Mouse (Mus musculus) gastrocnemius, postnatal 25 days (tissue): ENCODE measurements around the gene Stac3. TPM values are rescaled to one million over a fixed set of nuclear protein-coding genes. Genes with fewer than 3 reads are reported as not detected.
A peak's percentile ranks its signal among the peaks of the same experiment; 100 is the strongest.

ENCODE experiments used
- DNase-seq: peaks from one replicate; pipeline ENCODE4 v3.0.0; 2022
- long read RNA-seq, 2 experiments: library from polyadenylated mRNA; stranded (forward); transcript quantifications; one replicate each; pipeline ENCODE4 v2.0.0; 2021
- total RNA-seq, 2 experiments: library from RNA; stranded (reverse); gene quantifications; 1 replicate in 1 of 2; 2 replicates in 1 of 2; pipeline ENCODE4 v1.2.3; 2021

Gene Stac3
- 100 to 1,000 TPM; 308 to 367 TPM for total RNA-seq
- long read RNA-seq, experiment 1, partial matches to known transcripts: 49 of 66 reads
- long read RNA-seq, experiment 1, other reads (novel, unspliced or antisense): 12 of 66 reads
- long read RNA-seq, experiment 2, partial matches to known transcripts: 34 of 46 reads
- long read RNA-seq, experiment 2, other reads (novel, unspliced or antisense): 8 of 46 reads

GRCm38 (mm10) chr10:127500894-127501893 is at the start of gene Stac3:
Gene Stac3 (plus strand): TSS chr10:127501686.
- DNase-seq: peak; percentile 69

GRCm38 (mm10) chr10:127453701-127454100 is 47.8 kb upstream of the Stac3 start:
- DNase-seq: no peak

DNA sequence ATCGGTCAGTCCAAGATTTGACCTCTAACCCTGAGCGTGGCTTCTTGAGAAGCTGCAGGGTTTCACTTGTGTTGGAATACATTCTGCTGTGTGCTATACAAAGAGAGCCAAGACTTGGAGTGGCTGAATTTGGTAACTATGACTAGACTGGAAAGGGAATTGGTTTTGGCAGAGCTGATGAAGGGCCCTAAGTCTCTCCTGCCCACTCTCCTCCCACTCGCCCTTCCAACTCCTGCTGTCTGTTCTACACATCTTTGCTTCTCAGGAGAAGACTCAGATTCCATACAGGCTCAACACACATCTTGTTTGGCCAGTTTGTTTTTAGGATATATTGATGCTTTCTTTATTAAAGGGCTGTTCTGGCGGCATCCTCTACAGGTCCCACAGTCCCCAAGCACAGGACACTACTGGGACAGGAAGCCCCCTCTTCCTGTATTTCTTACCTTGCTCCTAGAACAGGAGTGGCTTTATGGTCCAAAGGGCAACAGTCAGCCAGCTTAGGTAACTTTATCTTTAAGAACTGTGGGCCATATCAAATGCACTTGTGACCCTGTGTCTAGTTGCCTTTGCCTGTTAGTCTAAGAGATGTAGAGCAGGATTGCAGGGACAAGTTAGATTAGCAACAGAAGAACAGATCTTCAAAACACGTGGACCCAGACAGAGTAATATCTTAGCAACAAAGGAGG is 38.9 kb upstream of the Stac3 start:
- no peak for DNase-seq

DNA sequence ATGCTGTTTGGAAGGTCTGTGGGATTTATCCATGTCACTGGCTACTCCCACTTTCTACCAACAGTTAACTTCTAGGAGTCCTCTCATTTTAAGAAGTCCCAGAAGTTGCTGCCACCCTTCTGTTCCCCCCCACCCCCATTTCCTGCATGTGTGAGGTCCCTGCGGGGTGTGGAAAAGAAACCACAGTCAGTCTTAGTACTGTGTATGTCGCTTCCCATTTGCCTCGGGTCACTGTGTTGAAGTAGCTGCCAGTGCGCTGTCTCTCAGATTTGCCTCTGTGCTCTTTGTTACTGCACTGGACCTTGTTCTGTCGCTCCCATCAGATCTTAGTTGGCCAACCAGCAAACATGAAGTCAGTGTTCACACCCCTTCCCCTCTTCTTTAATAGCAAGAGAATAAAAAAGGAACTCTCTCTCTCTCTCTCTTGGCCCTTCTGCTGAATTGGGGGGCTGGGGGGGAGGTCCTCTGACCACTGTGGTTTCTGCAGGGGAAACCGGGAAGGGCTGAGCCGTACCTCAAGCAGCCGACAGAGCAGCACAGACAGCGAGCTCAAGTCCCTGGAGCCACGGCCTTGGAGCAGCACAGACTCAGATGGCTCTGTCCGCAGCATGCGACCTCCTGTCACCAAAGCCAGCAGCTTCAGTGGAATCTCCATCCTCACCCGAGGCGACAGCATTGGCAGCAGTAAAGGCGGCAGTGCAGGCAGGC is 30.1 kb upstream of the Stac3 start:
- DNase-seq: no peak

- no peak for DNase-seq
Observed at GRCm38 (mm10) chr10:127472722-127473121, 28.8 kb upstream of the Stac3 start.

GRCm38 (mm10) chr10:127475175-127475574 is 26.3 kb upstream of the Stac3 start:
- DNase-seq: no peak

- no peak for DNase-seq
Observed at GRCm38 (mm10) chr10:127476541-127476940, 24.9 kb upstream of the Stac3 start.

DNA sequence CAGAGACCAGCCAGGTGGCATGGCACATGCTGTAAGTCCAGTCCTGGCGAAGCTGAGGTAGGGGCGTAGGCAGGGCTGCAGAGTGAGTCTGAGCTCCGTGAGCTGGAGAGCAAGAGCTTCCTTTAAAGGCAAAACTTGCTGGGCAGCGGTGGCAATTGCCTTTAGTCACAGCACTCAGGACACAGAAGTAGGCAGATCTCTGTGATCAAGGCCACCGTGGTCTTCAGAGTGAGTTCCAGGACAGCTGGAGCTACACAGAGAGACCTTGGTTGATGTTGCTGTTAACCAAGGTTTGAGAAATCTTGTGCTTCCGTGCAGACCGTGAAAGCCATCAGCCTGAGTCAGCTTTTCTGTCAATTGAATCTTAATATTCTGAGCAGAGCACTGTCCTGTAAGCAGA is 24.2 kb upstream of the Stac3 start:
- no peak for DNase-seq

DNA sequence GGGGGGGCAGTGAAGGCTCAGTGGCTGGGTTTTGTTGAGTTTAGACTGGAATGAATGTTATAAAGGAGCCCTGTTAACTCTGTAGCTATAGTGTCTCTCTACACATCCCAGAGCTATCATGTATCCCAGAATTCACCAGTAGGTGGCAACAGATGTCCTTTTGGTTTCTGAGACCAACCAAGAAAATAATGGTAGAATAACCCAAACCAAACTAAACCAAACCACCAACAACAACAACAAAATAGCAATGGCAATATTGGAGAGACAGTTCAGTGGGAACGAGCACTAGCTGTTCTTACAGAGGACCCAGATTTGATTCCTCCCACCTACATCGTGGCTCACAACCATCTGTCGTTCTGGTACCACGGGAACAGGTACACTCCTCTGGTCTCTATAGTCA is 22.4 kb upstream of the Stac3 start:
- DNase-seq: no peak

DNA sequence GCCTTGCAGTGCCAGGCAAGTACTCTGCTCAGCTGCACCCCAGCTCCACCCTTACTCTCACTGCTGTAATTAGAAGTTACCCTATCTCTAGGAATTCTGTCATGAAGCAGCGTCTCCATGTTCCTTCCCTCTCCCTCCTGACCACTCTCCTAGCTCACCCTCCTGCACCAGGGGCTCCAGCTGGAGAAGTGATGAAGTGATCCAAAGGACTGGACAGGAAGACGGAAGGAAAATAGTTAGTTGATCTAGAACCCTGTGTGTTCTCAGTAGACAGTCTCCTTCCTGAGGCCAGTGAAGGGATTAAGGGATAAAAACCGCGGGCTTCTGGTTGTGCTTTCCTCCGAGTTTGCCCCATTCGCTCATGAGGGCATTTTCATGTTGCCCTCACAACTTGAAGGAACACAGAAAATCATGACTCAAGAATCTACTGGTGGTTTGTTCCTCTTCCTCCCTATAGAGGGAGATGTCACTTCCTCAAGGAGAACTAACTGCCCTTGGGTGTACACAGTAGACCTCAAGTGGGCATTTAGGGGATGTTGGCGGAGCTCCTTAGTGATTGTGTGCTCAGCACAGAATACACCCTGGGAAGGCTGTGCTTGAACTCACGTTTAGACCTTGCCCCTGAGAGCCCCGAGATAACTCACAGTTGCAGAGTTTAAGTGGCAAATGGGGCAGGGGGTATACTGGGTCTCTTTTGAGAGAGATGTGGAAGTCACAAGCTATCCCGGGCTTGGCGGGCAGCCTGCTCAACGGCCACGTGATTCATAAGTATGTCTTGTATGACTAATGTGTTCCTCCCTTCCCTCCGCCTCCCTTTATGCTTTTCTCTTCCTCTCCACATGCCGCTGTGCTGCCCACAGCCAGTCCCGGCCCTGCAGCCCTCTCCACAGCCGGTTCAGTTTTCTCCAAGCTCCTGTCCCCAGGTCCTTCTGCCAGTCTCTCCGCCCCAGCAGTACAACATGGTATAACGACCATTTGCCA is 20.4 kb upstream of the Stac3 start:
- DNase-seq: peak; percentile 47

- DNase-seq: no peak
Observed at GRCm38 (mm10) chr10:127485235-127485634, 16.3 kb upstream of the Stac3 start.

DNA sequence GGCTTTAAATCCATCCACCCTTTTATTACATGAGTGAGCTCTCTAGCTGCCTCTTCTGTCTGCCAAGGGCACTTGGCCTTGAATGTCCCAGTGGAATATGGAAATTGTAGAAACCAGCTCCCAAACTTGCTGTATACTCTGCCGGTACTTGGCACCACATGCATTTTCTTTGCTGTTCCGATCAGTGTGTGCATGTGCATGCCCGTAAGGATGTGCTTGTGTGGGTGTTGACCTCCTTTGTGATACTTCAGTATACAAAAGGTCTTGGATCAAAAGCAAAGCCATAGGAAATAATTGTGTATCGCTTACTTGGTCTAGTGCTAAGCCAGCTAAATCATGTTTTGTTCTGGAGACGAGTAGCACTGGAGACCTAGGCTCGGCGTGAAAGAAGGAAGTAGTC is 12.6 kb upstream of the Stac3 start:
- DNase-seq: no peak

- DNase-seq: no peak
Observed at GRCm38 (mm10) chr10:127490160-127491127, 11.0 kb upstream of the Stac3 start.

GRCm38 (mm10) chr10:127491128-127491512 is 10.4 kb upstream of the Stac3 start:
- DNase-seq: no peak

GRCm38 (mm10) chr10:127492118-127492517 is 9.4 kb upstream of the Stac3 start:
- no peak for DNase-seq

DNA sequence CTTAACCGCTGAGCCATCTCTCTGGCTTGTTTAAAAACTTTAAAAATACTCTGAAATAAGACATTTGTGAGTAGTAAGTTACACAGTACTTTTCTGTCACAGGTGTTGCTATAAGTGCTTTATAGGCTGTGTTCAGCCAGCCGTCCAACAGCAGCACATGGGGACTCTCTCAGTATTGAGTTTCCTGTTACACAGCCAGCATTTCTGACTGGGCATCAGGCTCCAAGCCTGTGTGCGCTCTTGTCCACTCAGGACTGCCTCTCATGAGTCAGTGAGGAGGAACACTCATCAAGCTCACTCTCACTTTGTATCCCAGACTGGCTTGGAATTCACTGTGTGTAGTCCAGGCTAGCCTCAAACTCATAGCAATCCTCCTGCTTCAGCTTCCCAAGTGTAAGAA is 5.3 kb upstream of the Stac3 start:
- DNase-seq: no peak

DNA sequence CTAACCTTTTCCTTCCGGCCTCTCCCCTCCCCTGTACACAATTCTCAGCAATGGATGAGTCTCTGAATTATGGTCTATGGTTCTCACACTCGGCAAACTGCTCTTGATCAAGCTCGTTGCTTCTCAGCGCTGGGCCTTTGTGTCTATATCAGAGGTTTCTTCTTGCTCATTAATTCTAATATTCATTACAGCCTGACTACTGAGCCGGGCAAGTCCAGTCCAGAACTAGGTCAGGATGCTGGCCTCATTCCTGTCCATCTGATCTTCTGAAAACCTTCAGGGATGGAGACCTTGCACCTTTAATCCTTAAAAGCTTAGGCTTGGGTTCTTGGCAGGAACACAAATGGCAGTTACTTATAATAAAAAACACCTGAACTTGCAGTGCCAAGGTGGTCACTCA is 2.0 kb upstream of the Stac3 start:
- no peak for DNase-seq

GRCm38 (mm10) chr10:127500042-127500441 is 1.4 kb upstream of the Stac3 start:
- DNase-seq: no peak

- peak; percentile 59 for DNase-seq
Observed at GRCm38 (mm10) chr10:127508239-127508638, 6.8 kb downstream of the Stac3 start.
